Mouse (Mus musculus): ENCODE data around the gene Mef2c. TPM values are rescaled to one million over a fixed set of nuclear protein-coding genes. Genes with fewer than 3 reads are reported as not detected.

Gene Mef2c
- polyA plus RNA-seq, 1 experiment from 2014 or later = 32.3 TPM

- 64% methylated on average over 7 of the region's 7 CpGs for WGBS (ENCODE audit: insufficient replicate concordance)
- no peaks in the 10 kb centered on the region for H3K9me3 ChIP-seq (replicated peaks)
- no peaks in the 10 kb centered on the region for H3K27me3 ChIP-seq (replicated peaks)
- H3K9ac ChIP-seq = no peak overlapping the region
- no peak for ATAC-seq
- H3K4me1 ChIP-seq = no peaks in the 10 kb centered on the region
- no peak overlapping the region for H3K4me3 ChIP-seq
- no peak overlapping the region for H3K4me2 ChIP-seq
- H3K27ac ChIP-seq = no peak overlapping the region
- 0 out of 2 replicates have a peak, but pooled peaks cover 3% of the 10 kb centered on the region for H3K36me3 ChIP-seq
Measured at GRCm38 (mm10) chr13:83635218-83635617, 131.4 kb downstream of the Mef2c start.

- ATAC-seq = no peak
- 85% methylated on average over 3 of the region's 3 CpGs for WGBS (ENCODE audit: insufficient replicate concordance)
- H3K36me3 ChIP-seq = 0 out of 2 replicates have a peak, but pooled peaks cover 3% of the 10 kb centered on the region
- H3K4me2 ChIP-seq = no peak overlapping the region
- H3K27ac ChIP-seq = no peak overlapping the region
- H3K4me3 ChIP-seq = no peak overlapping the region
- no peaks in the 10 kb centered on the region for H3K9me3 ChIP-seq (replicated peaks)
- H3K27me3 ChIP-seq (replicated peaks) = no peaks in the 10 kb centered on the region
- H3K9ac ChIP-seq = no peak overlapping the region
- no peaks in the 10 kb centered on the region for H3K4me1 ChIP-seq
Measured at GRCm38 (mm10) chr13:83637666-83638065, 133.8 kb downstream of the Mef2c start.

- Histone ChIP-seq H3K4me2 (no peak overlapping the region), H3K4me3 (no peak overlapping the region), H3K27me3 (replicated peaks) (no peaks in the 10 kb centered on the region), H3K27ac (no peak overlapping the region), H3K4me1 (no peaks in the 10 kb centered on the region), H3K9ac (no peak overlapping the region), H3K36me3 (no peaks in the 10 kb centered on the region), H3K9me3 (replicated peaks) (no peaks in the 10 kb centered on the region)
- 79% methylated on average over 3 of the region's 3 CpGs for WGBS (ENCODE audit: insufficient replicate concordance)
- ATAC-seq = no peak
Measured at GRCm38 (mm10) chr13:83638735-83639134, 134.9 kb downstream of the Mef2c start.

GRCm38 (mm10) chr13:83649051-83649450, 145.2 kb downstream of the Mef2c start:
- WGBS (ENCODE audit: insufficient replicate concordance) = 60% methylated on average over 3 of the region's 3 CpGs
- Histone ChIP-seq H3K9me3 (replicated peaks) (no peaks in the 10 kb centered on the region), H3K27ac (peak overlapping the region; percentile 60; the same call in 1 of the 2 replicates), H3K4me2 (no peak overlapping the region), H3K4me3 (no peak overlapping the region), H3K4me1 (peaks cover 29% of the 10 kb centered on the region), H3K27me3 (replicated peaks) (no peaks in the 10 kb centered on the region), H3K36me3 (no peaks in the 10 kb centered on the region), H3K9ac (no peak overlapping the region)
- no peak for ATAC-seq

GRCm38 (mm10) chr13:83649795-83650476, 146.1 kb downstream of the Mef2c start:
- Histone ChIP-seq H3K36me3 (no peaks in the 10 kb centered on the region), H3K4me1 (peaks cover 29% of the 10 kb centered on the region), H3K4me3 (peak overlapping the region; percentile 5), H3K27me3 (replicated peaks) (no peaks in the 10 kb centered on the region), H3K4me2 (peak overlapping the region; percentile 45), H3K9ac (no peak overlapping the region), H3K9me3 (replicated peaks) (no peaks in the 10 kb centered on the region), H3K27ac (peak overlapping the region; percentile 71)
- 22% methylated on average over 12 of the region's 12 CpGs for WGBS (ENCODE audit: insufficient replicate concordance)
- peak; percentile 86 for ATAC-seq

- Histone ChIP-seq H3K9me3 (replicated peaks) (no peaks in the 10 kb centered on the region), H3K36me3 (no peaks in the 10 kb centered on the region), H3K27me3 (replicated peaks) (no peaks in the 10 kb centered on the region), H3K9ac (no peak overlapping the region), H3K4me1 (peaks cover 29% of the 10 kb centered on the region), H3K27ac (no peak overlapping the region), H3K4me2 (no peak overlapping the region), H3K4me3 (no peak overlapping the region)
- ATAC-seq = no peak
- 69% methylated on average over 3 of the region's 3 CpGs for WGBS (ENCODE audit: insufficient replicate concordance)
Measured at GRCm38 (mm10) chr13:83650807-83651206, 147.0 kb downstream of the Mef2c start.

GRCm38 (mm10) chr13:83651941-83652548, 148.2 kb downstream of the Mef2c start:
- peak; percentile 40; the same call in 1 of the 2 replicates for ATAC-seq
- peaks cover 29% of the 10 kb centered on the region for H3K4me1 ChIP-seq
- H3K4me2 ChIP-seq = no peak overlapping the region
- no peaks in the 10 kb centered on the region for H3K9me3 ChIP-seq (replicated peaks)
- H3K36me3 ChIP-seq = no peaks in the 10 kb centered on the region
- no peak overlapping the region for H3K9ac ChIP-seq
- no peaks in the 10 kb centered on the region for H3K27me3 ChIP-seq (replicated peaks)
- H3K4me3 ChIP-seq = no peak overlapping the region
- no peak overlapping the region for H3K27ac ChIP-seq
- 66% methylated on average over 7 of the region's 7 CpGs for WGBS (ENCODE audit: insufficient replicate concordance)

- ATAC-seq = no peak
- peaks cover 29% of the 10 kb centered on the region for H3K4me1 ChIP-seq
- no peaks in the 10 kb centered on the region for H3K9me3 ChIP-seq (replicated peaks)
- WGBS (ENCODE audit: insufficient replicate concordance) = 79% methylated on average over 8 of the region's 8 CpGs
- H3K36me3 ChIP-seq = no peaks in the 10 kb centered on the region
- H3K27me3 ChIP-seq (replicated peaks) = no peaks in the 10 kb centered on the region
- H3K4me3 ChIP-seq = no peak overlapping the region
- no peak overlapping the region for H3K27ac ChIP-seq
- H3K9ac ChIP-seq = no peak overlapping the region
- H3K4me2 ChIP-seq = no peak overlapping the region
Measured at GRCm38 (mm10) chr13:83652560-83652959, 148.7 kb downstream of the Mef2c start.

GRCm38 (mm10) chr13:83654889-83655769, 151.3 kb downstream of the Mef2c start:
- H3K4me3 ChIP-seq = no peak overlapping the region
- H3K9me3 ChIP-seq (replicated peaks) = no peaks in the 10 kb centered on the region
- no peak overlapping the region for H3K27ac ChIP-seq
- H3K36me3 ChIP-seq = no peaks in the 10 kb centered on the region
- H3K4me1 ChIP-seq = peaks cover 16% of the 10 kb centered on the region
- 43% methylated on average over 8 of the region's 8 CpGs for WGBS (ENCODE audit: insufficient replicate concordance)
- no peaks in the 10 kb centered on the region for H3K27me3 ChIP-seq (replicated peaks)
- no peak overlapping the region for H3K4me2 ChIP-seq
- ATAC-seq = 0 out of 2 replicates have a peak, but pooled peaks have one; percentile 34
- no peak overlapping the region for H3K9ac ChIP-seq

GRCm38 (mm10) chr13:83656094-83656493, 152.3 kb downstream of the Mef2c start:
- ATAC-seq = no peak
- Histone ChIP-seq H3K4me1 (peaks cover 9% of the 10 kb centered on the region), H3K9ac (no peak overlapping the region), H3K4me3 (no peak overlapping the region), H3K36me3 (no peaks in the 10 kb centered on the region), H3K27ac (no peak overlapping the region), H3K4me2 (no peak overlapping the region), H3K27me3 (replicated peaks) (no peaks in the 10 kb centered on the region), H3K9me3 (replicated peaks) (no peaks in the 10 kb centered on the region)
- 83% methylated on average over 7 of the region's 7 CpGs for WGBS (ENCODE audit: insufficient replicate concordance)

GRCm38 (mm10) chr13:83656773-83657172, 152.9 kb downstream of the Mef2c start:
- Histone ChIP-seq H3K4me3 (no peak overlapping the region), H3K27me3 (replicated peaks) (no peaks in the 10 kb centered on the region), H3K4me1 (peaks cover 5% of the 10 kb centered on the region), H3K9me3 (replicated peaks) (no peaks in the 10 kb centered on the region), H3K27ac (no peak overlapping the region), H3K9ac (no peak overlapping the region), H3K4me2 (no peak overlapping the region), H3K36me3 (no peaks in the 10 kb centered on the region)
- WGBS (ENCODE audit: insufficient replicate concordance) = 63% methylated on average over 4 of the region's 4 CpGs
- ATAC-seq = no peak

- no peaks in the 10 kb centered on the region for H3K4me1 ChIP-seq
- WGBS (ENCODE audit: insufficient replicate concordance) = 74% methylated on average over 8 of the region's 8 CpGs
Measured at GRCm38 (mm10) chr13:83660722-83661121, 156.9 kb downstream of the Mef2c start.

More at GRCm38 (mm10) chr13:83660722-83661121, 156.9 kb downstream of the Mef2c start:
- H3K27ac ChIP-seq = no peak overlapping the region
- H3K9ac ChIP-seq = no peak overlapping the region
- no peaks in the 10 kb centered on the region for H3K27me3 ChIP-seq (replicated peaks)
- H3K4me2 ChIP-seq = no peak overlapping the region
- no peaks in the 10 kb centered on the region for H3K36me3 ChIP-seq
- no peak overlapping the region for H3K4me3 ChIP-seq
- no peak for ATAC-seq
- no peaks in the 10 kb centered on the region for H3K9me3 ChIP-seq (replicated peaks)
